In the genomic region with DNA sequence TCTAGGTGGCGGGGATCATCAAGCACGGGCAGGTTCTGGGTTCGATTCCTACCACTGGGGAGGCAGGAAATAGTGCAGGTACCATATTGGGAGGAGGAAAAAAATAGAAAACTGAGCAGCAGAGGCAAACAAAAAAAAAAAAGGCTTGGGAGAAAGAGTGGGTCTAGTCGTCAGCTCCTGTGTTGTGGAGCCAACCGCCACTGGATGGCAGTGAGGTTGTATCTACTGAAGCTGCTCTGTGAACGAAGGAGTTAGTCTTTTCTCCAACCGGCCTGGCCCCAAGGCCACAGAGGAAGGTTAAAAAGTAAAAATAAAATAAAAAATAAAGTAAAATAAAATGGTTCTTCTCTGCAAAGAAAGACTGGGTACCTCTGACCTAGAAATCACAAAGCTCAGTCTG, we compare ENCODE assay signal across 8 mouse cellular contexts. TPM values are rescaled to one million over a fixed set of nuclear protein-coding genes. Genes with fewer than 3 reads are reported as not detected.
DNase-seq lines count a peak whose midpoint lies in the region; ATAC-seq and TF ChIP-seq lines count a peak whose summit lies in the region.

No protein-coding gene starts in this region.

- no peak overlapping the region for H3K9ac ChIP-seq in embryonic facial prominence, embryonic 14.5 days (ENCODE audit: low read depth, low read length)
- no peak overlapping the region for H3K9ac ChIP-seq in liver, embryonic 16.5 days (ENCODE audit: low read depth, low read length)

- H3K4me3 ChIP-seq in spleen, adult 2 months (ENCODE audit: extremely low read depth, insufficient read depth, insufficient read length): no peak overlapping the region
- no peak overlapping the region for H3K4me3 ChIP-seq in embryonic facial prominence, embryonic 14.5 days (ENCODE audit: low read depth, low read length)
- H3K4me3 ChIP-seq in liver, embryonic 16.5 days (ENCODE audit: low read depth, low read length): no peak overlapping the region

- intact Hi-C loops in heart, postnatal 10 days (cut with DNase I): loop anchor here (2.0 to 10.0 kb wide), 2 partner anchors 586 to 916 kb away; no protein-coding TSS in a partner anchor

- no peak for ATAC-seq in embryonic facial prominence, embryonic 14.5 days (ENCODE audit: low read depth)
- peak; percentile 23; the same call in 1 of the 2 replicates for ATAC-seq in liver, embryonic 16.5 days (ENCODE audit: low read depth)

- WGBS in spleen, adult 2 months: 71% methylated on average over 7 of the region's 7 CpGs
- WGBS in embryonic facial prominence, embryonic 14.5 days: 55% methylated on average over 7 of the region's 7 CpGs
- 59% methylated on average over 7 of the region's 7 CpGs for WGBS in liver, embryonic 16.5 days (ENCODE audit: insufficient replicate concordance)

- TF ChIP-seq CTCF in spleen, adult 2 months (IDR thresholded peaks at IDR 0.05; ENCODE audit: extremely low read depth, insufficient read depth, insufficient read length, insufficient replicate concordance): peak; percentile 25; the same call in 1 of the 2 replicates

- peaks cover 4% of the 10 kb centered on the region; the same call in 1 of the 2 replicates for H3K4me1 ChIP-seq in spleen, adult 2 months (ENCODE audit: control insufficient read depth, insufficient read depth, insufficient read length)
- peaks cover 51% of the 10 kb centered on the region for H3K4me1 ChIP-seq in embryonic facial prominence, embryonic 14.5 days (ENCODE audit: control insufficient read depth, insufficient read depth, low read length)
- peaks cover 3% of the 10 kb centered on the region for H3K4me1 ChIP-seq in liver, embryonic 16.5 days (ENCODE audit: control insufficient read depth, low read depth, low read length)

- H3K4me2 ChIP-seq in embryonic facial prominence, embryonic 14.5 days (ENCODE audit: low read depth, low read length): no peak overlapping the region
- H3K4me2 ChIP-seq in liver, embryonic 16.5 days (ENCODE audit: low read depth, low read length): no peak overlapping the region

- no peaks in the 10 kb centered on the region for H3K36me3 ChIP-seq in spleen, adult 2 months (ENCODE audit: control insufficient read depth, insufficient read depth, low read length)
- H3K36me3 ChIP-seq in embryonic facial prominence, embryonic 14.5 days (ENCODE audit: control insufficient read depth, insufficient read depth, low read length): no peaks in the 10 kb centered on the region
- H3K36me3 ChIP-seq in liver, embryonic 16.5 days (ENCODE audit: control insufficient read depth, insufficient read depth): no peaks in the 10 kb centered on the region

- peak; percentile 62 to 66 for DNase-seq in heart, postnatal 10 days
- no peak for DNase-seq in heart, adult 18-20 months
- no peak for DNase-seq in spleen, adult 2 months (ENCODE audit: low read depth in 1 of 2, low spot score in 2 of 2)
- no peak for DNase-seq in spleen, adult 12 weeks (ENCODE audit: low spot score)
- peak; percentile 70 for DNase-seq in embryonic facial prominence, embryonic 14.5 days (ENCODE audit: low spot score)
- no peak for DNase-seq in urinary bladder, postnatal 10 days (ENCODE audit: low spot score)
- no peak for DNase-seq in yolk sac, embryonic 10.5 days (ENCODE audit: low spot score)

- H3K9me3 ChIP-seq in embryonic facial prominence, embryonic 14.5 days (ENCODE audit: control insufficient read depth, low read length): no peaks in the 10 kb centered on the region
- H3K9me3 ChIP-seq in liver, embryonic 16.5 days (replicated peaks; ENCODE audit: control insufficient read depth, low read length): no peaks in the 10 kb centered on the region

- no peak for TF ChIP-seq POLR2A in spleen, adult 2 months (IDR thresholded peaks at IDR 0.05; ENCODE audit: low read depth, low read length)

- no peaks in the 10 kb centered on the region for H3K27me3 ChIP-seq in spleen, adult 2 months (ENCODE audit: control insufficient read depth, insufficient read depth, low read length)
- no peaks in the 10 kb centered on the region for H3K27me3 ChIP-seq in embryonic facial prominence, embryonic 14.5 days (replicated peaks; ENCODE audit: control insufficient read depth, insufficient read depth, low read length)
- H3K27me3 ChIP-seq in liver, embryonic 16.5 days (ENCODE audit: control insufficient read depth, insufficient read depth, low read depth, low read length): no peaks in the 10 kb centered on the region

- no peak overlapping the region for H3K27ac ChIP-seq in spleen, adult 2 months (ENCODE audit: insufficient read depth, low read length)
- H3K27ac ChIP-seq in embryonic facial prominence, embryonic 14.5 days (replicated peaks; ENCODE audit: low read depth, low read length): peak overlapping the region; percentile 22; the same call in 1 of the 2 replicates
- no peak overlapping the region for H3K27ac ChIP-seq in liver, embryonic 16.5 days (ENCODE audit: low read length)

RNA-seq across cellular contexts. Expression of a gene that starts 39.2 kb away (rescaled TPM):
- total RNA-seq in heart, postnatal 10 days (2021): 10 to 100 TPM; 42.0 to 84.3 TPM
- 100 to 1,000 TPM; 103 to 142 TPM for total RNA-seq in heart, adult 18-20 months (2021)
- polyA plus RNA-seq in spleen, adult 2 months (2012; rRNA removed): 17.1 and 18.4 TPM in 2 replicates
- 45.9 and 49.1 TPM in 2 replicates for polyA plus RNA-seq in embryonic facial prominence, embryonic 14.5 days (2014; fragmentation: Nextera tagmentation; extraction: Ambion mirVana)
- polyA plus RNA-seq in liver, embryonic 16.5 days (2015; fragmentation: Nextera tagmentation; extraction: Ambion mirVana): 18.4 and 18.6 TPM in 2 replicates

Comparison
In these comparisons a context has a peak if more than half of its experiments do, and no peak if none do; other contexts are left out.
1. DNase-seq: peak in heart, postnatal 10 days (2 of 2) and embryonic facial prominence, embryonic 14.5 days (single experiment); none in heart, adult 18-20 months (0 of 2), spleen, adult 2 months (0 of 2), spleen, adult 12 weeks (single experiment), urinary bladder, postnatal 10 days (single experiment) and yolk sac, embryonic 10.5 days (single experiment).